Mouse (Mus musculus) left cerebral cortex, adult 18-20 months (tissue): ENCODE measurements around the gene Ifnar2. TPM values are rescaled to one million over a fixed set of nuclear protein-coding genes. Genes with fewer than 3 reads are reported as not detected.

ENCODE experiments used
- DNase-seq, 2 experiments: peaks; one replicate each; pipeline ENCODE4 v3.0.0; 2021 to 2022; ENCODE audit warnings: low spot score in 2 of 2, mixed read lengths in 1 of 2
- long read RNA-seq, 2 experiments: library from polyadenylated mRNA; stranded (forward); transcript quantifications; one replicate each; pipeline ENCODE4 v2.0.0; 2021
- total RNA-seq, 2 experiments: library from RNA; stranded (reverse); gene quantifications; 2 replicates each; pipeline ENCODE4 v1.2.3; 2021

The Ifnar2 gene
- total RNA-seq = 10 to 100 TPM; 21.0 to 23.7 TPM
- long read RNA-seq, experiment 1, transcript Ifnar2-203 (7 exons, 1,099 nt) = major isoform, 20 of 29 reads
- long read RNA-seq, experiment 1, partial matches to known transcripts = 2 of 29 reads
- long read RNA-seq, experiment 1, other reads (novel, unspliced or antisense) = 3 of 29 reads
- long read RNA-seq, experiment 2, transcript Ifnar2-203 (7 exons, 1,099 nt) = major isoform, 19 of 29 reads
- long read RNA-seq, experiment 2, partial matches to known transcripts = 1 of 29 reads
- long read RNA-seq, experiment 2, other reads (novel, unspliced or antisense) = 3 of 29 reads

DNA sequence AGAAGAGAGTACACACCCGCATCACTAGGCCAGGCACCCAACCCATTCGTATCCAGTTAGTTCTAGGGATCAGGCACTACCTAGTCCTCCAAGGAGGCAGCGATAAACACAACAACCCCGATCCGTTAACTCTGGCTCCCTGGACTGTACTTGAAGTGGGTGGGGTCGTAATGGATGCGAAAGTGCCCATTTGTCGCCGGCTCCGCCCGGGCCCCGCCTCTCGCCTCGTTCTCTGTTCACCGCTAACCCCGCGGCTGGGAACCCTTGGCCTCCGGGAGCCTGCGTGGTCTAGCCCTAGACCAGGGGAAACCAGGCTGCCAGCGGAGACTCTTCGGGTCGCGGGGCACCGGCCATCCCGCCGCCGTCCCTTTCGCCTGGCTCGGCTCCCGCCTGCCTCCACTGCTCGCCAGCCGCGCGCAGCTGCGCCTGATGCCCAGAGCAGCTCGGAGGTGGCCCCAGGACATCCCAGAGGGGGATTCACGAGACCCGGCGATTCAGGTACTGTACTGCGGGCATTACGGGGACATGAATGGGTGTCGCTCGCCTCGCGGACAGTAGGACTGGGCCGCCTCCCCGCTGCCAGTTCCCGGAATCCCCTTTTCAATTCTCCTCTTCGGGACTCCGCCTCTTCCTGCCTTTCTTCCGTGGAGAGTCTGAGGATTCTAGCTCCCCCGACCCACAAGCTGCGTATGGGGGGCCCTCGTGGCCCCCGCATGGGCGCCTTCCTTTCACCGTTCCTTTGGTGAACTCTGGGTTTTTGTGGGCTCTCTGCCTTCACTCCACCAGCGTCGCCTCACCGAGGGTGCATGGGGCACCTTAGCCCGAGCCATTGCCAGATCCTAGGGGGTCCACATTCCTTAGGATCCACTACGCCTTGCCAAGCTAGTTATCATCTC is at the start of gene Ifnar2:
Gene Ifnar2 (plus strand): TSS at position 207 of the 896 bp plus-strand sequence.
- DNase-seq = peak; percentile 56 to 70

DNA sequence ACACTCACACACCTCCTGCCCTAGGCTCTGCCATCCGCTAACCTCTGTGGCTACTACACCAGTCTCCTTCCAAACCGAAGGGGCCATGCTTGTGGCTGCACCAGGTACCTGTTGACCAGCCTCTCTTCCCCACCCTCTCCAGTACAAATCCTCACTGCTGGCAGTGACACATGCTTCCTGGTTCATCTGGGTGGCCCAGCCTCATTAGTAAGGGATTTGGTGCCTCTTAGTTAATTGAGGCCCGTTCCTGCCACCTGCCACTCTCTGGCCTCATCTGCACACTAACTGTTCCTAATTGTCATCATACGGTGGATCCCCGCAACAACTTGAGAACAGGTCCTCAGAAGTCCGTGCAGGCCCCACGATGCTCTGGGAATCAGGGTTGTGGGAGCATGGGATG is 45.0 kb upstream of the Ifnar2 start:
- DNase-seq = no peak

DNA sequence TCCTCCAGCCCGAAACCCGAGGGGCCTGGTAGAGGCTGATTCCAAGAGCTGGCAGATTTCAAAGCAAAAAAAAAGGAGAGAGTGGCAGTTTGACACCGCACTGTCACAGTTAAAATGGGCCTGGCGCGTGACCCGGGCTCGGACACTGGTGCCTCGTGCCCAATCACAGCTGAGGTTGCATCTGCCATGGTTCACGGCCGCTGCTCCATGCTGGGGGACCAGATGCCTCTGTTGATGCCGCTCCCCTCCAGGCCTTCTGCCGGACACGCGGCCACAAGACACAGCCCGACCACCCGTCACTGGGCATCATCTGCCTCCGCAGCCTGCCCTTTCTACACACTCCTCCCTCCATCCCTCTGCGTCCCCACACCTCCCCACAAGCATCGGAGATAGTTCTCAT is 43.7 kb upstream of the Ifnar2 start:
- DNase-seq = no peak

DNA sequence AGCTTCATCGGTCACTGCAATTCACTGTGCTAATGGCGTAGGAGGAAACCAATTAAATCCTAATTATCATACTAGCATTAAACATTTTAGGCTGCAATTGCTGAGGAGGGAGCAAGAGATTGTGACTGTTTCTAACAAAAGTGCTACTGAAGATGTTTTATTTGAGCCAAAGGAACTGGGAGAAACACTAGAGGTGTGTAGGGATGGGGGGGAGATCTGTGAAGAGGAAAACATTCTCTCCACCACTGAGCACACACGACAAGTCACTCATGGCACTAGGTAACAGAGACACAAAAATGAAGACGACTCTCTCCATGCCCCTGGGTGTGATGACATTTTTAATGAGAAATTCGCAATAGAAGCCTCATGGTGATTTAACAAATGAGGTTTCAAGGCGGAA is 42.1 kb upstream of the Ifnar2 start:
- DNase-seq = no peak

DNA sequence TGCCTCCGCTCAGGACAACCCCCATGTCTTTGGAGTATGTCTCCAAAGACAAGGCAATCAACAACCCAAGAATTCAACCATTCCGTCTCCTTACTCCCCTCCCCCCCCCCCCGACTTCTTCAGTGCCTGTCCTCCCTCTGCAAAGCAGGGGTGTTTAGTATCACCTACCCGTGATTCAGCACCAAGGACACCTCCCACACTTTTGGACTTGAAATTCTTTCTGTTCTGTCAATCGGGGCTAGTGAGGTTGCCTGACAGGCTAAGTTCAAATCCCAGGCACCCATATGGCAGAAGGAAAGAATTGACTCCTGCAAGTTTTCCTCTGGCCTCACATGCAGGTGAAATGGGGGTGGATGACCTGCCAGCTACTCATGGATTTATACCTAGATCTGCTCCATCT is 41.4 kb upstream of the Ifnar2 start:
- no peak for DNase-seq

DNA sequence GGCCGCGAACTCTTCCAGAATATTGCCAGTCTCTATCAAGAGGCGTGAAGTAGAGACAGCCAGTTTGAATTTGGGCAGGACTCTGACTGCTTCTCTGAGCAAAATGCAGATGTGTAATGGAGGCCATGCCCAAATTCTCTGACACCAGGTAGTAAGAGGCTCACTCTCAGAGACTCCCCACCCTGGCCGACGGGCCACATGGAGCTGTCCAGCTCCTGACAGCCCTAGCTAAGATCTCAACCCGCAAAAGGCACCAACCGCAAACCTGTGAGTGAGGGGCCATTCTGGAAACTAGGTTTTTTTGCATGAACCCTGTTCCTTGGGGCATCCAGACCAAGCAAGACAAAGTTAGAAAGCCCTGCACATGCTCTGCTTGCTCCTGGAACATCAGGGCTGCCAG is 39.7 kb upstream of the Ifnar2 start:
- DNase-seq = no peak

DNA sequence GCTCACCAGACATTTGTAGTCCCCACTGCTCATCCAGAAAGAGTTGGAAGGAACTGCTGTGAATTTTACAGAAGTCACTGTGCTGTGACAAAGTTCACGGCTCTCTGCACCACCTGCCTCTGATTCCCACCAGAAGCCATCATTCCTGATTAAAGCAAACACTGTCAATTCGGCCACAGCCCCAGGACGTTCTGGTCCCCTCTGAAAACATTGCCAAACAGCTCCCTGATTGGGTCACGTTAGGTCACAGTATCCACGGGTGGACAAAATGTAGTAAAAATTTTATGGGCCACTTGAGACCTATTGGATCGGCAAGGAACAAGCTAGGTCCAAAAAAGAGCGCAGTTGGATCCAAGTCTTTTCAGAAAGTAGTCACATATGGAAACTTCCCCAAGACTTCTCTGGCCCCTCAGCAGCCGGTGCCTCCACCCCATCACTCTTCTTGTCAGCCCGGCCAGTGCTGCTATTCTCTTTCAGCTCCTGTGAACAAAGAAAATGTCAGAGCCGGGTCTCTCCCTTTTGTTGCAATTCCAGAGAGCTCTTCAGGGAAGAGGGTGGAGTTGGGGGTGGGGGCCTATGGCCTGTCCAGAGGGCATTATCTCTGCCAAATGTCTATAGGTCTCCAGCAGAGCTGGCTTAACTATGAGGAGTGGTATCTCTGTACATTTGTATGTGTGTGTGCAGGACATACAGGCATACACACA is 38.2 kb upstream of the Ifnar2 start:
- DNase-seq = no peak

DNA sequence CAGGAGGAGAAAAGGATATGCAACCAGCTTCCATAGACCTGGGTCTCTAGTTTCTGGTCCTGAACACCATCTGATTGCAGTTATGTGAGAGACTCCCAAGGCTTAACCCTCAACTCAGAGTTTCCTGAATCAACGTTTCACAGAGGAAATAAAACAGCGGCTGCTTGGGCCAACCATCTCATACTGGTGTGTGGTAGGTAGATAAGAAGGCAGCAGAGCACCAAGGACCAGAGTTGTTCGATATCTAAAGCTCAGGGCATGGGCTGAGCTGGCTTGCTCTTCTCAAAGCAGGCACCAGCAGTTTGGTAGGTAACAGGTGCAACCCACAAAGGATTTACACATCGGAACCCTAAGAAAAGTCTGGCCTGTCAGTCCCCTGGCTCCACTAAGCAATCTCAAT is 35.8 kb upstream of the Ifnar2 start:
- no peak for DNase-seq

DNA sequence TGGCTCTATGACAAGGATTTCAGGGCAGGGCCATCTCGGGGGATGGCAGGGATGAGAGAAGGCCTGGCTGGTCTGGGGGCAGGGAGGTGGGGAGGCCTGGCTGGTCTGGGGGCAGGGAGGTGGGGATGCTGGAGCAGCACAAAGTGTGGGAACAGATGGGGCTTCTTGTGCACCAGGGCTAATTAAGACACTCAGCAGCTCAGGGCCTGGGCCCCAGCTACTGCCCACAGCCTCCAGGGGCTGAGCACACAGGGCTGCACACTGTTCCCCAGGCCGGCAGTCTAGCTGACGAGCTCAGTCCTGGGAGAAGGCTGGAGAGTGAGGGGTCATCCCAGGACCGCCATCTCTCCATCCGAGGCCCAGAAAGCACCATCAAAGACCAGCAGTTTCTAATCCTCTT is 35.1 kb upstream of the Ifnar2 start:
- DNase-seq = no peak

DNA sequence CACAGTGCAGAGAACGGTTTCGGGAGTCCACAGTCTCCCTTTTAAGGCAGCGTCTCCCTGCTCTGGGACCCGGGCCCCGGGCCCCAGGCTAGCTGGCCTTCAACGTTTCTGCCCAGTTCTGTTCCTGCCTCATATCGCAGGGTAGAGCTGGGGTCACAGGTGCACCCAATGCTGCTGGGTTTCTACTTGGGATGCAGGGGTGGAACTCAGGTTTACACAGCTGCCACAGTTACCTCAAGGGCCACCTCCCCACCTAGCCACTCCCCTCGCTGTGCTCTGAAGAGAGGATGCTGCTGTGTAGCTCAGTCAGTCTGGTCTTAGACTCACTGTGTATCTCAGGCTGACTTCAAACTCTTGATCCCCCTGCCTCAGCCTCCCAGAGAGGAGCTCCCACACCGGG is 26.1 kb upstream of the Ifnar2 start:
- no peak for DNase-seq

DNA sequence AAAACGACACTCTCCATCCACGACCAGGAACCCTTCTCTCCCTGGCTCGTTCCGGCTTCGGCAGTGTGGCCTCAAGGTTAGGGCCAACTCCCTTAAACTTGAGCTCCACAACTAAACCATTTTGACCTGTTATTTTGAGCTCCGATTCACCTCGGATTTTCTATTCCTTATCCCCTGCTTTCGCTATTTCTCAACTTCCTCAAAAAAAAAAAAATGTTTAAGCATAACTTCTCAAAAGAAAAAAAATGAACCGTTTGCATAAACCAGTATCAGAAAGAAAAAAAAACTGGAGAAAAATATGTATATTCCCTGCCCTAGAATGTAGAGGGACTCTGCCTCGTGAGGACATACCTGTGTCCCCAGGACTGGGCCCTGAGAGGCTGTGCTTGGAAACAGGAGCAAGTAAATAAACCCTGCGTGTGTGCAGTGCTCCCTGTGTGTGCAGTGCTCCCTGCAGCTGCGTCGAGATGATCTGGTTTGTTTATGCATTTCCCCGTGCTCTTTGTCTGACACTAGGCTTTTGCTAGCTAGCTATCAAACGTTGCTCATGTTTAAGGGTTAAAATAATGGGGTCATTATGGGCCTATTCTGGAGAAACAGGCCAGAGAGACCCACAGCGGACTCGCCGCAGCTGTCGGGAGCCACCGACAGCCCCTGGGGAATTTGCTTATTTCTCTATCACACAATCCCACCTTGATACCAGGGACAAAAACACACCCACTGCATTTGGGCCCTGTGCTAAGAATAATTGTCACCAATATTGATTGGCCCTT is 24.9 kb upstream of the Ifnar2 start:
- DNase-seq = no peak

DNA sequence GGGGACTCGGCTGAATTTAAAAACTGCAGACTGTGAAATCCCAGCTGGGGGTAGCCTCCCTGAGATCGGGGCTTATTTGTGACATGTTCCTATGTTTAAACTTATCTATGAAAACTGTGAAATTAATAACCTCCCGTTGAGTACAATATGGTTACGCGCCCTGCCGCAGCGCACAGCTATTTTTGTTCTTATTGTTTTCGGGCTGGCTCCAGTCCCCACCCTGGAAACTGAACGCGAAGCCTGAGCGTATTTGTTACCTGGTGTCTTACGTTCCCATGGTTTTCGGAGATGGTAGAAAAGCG is 24.4 kb upstream of the Ifnar2 start:
- DNase-seq = no peak

DNA sequence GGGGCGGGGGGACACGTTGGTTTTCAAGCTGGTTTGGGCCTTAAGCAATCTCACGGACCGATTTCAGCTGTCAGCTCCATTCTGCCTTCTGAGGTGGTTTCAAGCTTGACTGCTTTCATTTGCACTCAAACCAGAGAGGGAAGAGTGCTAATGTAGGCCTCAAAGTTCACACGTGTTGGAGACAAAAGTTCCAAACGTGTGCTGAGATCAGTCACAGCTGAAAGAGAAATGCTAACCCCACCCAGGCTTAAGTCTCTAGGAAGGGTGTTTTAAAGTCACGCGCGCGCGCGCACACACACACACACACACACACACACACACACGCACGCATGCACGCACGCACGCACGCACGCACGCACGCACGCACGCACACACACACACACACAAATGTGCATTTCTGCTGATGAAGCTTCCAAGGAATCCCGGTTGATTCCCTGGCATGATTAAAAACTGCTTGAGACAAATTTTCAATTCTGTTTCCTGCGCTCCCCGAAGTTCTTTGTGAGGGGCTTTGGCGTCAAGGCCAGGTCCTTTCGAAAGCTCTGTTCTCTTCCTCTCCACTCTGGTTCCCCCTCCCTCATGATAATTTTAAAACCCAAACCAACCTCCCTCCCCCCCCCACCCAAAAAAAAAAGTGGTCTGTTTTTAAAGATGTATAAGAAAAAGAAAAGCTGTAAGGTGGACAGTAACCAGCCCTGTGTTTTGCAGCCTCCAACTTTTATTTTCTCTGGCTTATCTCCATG is 23.8 kb upstream of the Ifnar2 start:
- no peak for DNase-seq

DNA sequence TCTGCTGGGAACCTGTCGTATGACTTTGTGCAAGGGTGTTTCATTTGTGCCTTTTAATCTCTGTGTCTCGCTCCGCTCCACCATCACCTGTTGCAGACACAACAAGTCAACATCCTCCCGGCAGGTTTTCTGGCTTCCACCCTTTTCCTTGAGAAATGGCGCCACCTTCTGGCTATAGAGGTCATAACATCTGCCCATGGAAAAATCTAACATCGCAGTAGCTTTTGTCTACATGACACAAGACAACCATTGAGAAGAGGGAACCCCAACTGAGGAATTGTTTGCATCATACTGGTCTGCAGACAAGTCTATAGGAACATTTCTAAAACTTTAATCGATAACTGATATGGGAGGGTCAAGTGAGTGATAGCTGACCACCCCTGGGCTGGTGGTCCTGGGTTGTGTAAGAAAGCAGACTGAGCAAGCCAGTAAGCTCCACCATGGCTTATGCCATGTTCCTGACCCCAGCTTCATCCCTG is 20.5 kb upstream of the Ifnar2 start:
- DNase-seq = peak; percentile 83 to 86

DNA sequence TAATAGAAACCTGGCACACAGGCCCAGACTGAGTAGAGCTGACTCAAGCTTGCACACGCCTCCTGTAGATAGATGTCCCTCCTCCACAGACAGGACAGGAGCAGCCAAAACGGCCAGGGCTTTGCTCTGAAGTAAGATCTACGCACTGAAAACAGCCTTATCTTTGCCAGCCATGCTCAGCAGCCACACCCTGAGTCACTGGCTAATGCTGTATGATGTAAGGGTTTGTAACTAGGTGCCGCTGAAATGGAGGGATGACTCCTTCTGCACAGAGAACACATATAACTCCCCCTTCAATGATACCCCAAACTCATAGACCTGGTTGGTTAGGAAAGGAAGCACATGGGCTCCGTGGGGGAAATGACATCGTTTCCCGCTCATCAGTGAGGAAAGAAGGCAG is 19.8 kb upstream of the Ifnar2 start:
- DNase-seq = peak in 1 of 2 experiments; percentile 5

DNA sequence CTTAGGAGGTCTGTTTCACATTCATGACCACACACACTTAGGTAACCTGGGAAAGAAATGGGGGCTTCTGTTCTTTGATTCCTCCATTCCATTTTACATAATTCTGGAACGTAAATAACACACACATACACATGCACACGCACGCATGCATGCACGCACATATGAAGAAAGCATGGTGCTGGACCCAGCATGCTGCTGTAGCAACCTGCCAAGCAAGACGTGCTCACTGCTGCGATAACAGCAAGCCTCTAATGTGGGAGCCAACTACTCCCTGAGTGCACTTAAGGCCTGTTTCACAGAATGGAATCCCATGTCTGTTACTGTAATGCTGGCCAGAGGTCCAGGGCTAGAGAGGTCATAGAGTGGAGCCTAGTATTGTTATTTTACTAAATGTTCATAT is 19.4 kb upstream of the Ifnar2 start:
- no peak for DNase-seq

DNA sequence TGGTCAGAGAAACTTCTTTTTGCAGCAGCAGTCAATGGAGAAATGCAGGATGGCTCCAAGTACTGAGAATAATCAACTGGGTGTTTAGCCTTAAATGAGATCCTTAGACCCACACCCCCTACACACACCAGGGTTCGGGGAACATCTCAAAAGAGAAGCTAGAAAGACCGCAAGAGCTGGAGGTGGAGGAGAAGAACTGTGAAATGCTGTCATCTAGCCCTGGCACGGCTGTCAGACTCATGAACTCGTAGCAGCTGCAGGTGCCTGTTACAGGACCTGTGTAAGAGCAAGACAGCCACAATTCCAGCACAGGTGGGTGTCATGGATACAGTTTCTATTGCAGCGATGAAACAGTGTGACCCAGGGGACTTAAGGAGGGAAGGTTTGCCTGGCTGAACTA is 18.9 kb upstream of the Ifnar2 start:
- DNase-seq = no peak

DNA sequence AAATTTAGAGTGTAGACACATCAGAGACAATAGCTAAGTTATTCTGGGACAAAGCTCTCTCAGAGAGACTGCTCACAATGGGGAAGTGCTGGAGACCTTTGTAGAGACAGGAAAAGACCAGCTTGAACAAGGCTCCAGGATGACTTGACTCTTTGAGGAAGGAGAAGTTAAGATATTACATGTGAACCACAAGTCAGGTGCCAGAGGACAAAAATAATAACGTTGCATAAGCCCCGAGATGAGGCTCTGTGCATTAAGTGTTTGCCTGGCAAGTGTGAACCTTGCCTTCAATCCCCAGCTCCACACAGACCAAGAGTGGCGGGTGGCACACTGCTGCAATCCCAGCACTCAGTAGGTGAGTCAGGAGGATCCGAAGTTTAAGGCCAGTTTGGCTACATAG is 18.0 kb upstream of the Ifnar2 start:
- no peak for DNase-seq

DNA sequence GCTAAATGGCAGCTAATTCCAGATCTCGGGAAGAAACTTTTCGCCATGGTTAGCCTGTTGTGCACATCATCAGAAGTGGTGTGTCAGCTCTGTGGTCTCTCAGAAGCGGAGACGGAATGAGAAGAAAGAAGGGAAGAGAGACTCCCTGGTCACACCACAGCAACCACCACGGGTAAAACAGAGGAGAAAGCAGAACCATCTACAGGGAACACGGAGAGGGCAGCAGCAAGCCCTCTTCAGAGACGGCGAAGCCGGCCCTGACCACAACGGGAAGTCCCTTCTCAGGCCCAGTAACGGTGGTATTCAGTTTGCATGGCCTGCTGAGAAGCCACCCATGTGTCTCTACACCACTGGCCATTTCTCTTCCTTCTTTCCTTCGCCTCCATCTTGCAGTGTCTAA is 17.4 kb upstream of the Ifnar2 start:
- DNase-seq = no peak

DNA sequence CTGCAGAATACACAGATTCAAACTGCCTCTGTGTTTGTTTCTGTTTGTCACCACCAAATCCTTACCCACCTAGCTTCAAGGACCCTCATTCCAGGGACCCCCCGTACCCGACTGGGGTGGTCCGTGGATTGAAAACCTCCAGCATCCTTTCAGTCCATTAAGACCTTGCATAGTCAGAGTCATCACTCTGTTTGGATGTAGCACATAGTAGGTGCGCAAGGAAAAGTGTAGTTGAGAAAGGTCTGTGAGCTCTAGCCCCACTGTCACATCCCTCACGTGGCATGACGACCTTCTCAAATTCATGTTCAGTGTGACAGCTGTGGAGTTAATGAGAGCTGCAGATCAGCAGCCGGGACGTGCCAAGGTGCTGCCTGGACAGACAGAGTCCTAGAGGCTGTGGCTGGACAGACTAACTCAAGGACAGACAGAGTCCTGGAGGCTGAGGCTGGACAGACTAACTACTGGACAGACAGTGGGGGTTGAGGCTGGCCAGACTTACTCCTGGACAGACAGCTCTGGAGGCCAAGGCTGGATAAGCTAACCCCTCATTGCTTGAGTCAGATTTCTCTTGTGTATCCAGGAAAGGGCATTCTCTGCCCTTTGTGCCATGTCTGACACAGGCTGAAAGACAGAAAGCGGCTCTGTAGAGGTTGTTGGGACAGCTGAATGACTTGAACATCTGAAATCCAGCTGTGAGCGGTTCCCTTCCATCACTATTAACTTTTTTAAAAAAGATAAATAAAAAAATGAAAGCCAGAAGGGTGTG is 15.6 kb upstream of the Ifnar2 start:
- DNase-seq = no peak
